In the genomic region with DNA sequence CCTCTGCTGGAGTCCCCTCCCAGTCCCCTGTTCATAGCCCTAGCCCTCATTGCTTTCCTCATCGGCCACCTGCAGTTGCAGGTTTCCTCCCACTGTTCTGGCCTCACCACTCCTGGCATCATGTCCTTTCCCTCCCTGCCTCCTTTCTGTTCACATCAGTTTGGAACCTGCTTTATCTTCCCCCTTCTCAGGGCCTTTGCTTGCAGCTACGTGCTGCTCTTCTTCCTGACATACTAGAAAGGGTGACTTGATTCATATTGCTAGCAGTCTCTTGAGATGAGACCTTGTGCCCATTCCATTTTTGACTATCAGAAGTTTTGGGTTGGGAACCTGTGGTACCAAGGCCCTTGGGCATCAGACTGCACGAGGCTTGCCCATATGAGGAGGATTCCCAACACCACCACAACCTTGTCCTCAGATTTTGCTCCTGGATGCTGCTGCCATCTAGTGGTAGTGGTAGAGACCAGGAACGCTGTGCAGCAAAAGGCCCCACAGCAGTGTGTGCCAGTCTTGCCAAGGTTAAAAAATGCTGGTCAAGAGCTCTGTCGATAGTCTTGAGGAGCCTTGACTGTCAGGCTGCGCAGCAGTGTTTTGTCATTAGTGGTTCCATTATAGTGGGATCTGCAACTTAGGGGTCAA, we compare ENCODE assay signal across 8 mouse cellular contexts. TPM values are rescaled to one million over a fixed set of nuclear protein-coding genes. Genes with fewer than 3 reads are reported as not detected.
A peak's percentile ranks its signal among the peaks of the same experiment; 100 is the strongest.
DNase-seq lines count a peak whose midpoint lies in the region; ATAC-seq and TF ChIP-seq lines count a peak whose summit lies in the region.

No protein-coding gene starts in this region.

- TF ChIP-seq CTCF in lung, embryonic 14.5 days (IDR thresholded peaks at IDR 0.05; ENCODE audit: low read depth) = peak; percentile 82

- DNase-seq in adrenal gland, adult (ENCODE audit: inconsistent age in 2 of 2, low spot score in 1 of 2) = peak; percentile 78 to 93
- DNase-seq in adrenal gland, postnatal 4 days (ENCODE audit: low spot score in 2 of 2) = no peak
- peak; percentile 46 for DNase-seq in liver
- DNase-seq in adrenal gland, postnatal 25 days = peak; percentile 60
- peak; percentile 77 for DNase-seq in heart, embryonic 10.5 days (ENCODE audit: low spot score)
- DNase-seq in lung, embryonic 14.5 days = peak; percentile 71
- peak; percentile 68 for DNase-seq in testis, postnatal 10 days (ENCODE audit: low spot score)

- no peak overlapping the region for H3K4me2 ChIP-seq in liver, embryonic 12.5 days
- H3K4me2 ChIP-seq in lung, embryonic 14.5 days = no peak overlapping the region

- peaks cover 39% of the 10 kb centered on the region for H3K4me1 ChIP-seq in liver, embryonic 12.5 days
- peaks cover 22% of the 10 kb centered on the region for H3K4me1 ChIP-seq in heart, embryonic 10.5 days
- H3K4me1 ChIP-seq in lung, embryonic 14.5 days (ENCODE audit: insufficient read depth) = no peaks in the 10 kb centered on the region; the same call in 1 of the 2 replicates

- H3K9ac ChIP-seq in liver, embryonic 12.5 days = no peak overlapping the region
- H3K9ac ChIP-seq in lung, embryonic 14.5 days = no peak overlapping the region

- 69% methylated on average over 6 of the region's 6 CpGs for WGBS in liver, embryonic 12.5 days (ENCODE audit: insufficient replicate concordance)
- 72% methylated on average over 6 of the region's 6 CpGs for WGBS in heart, embryonic 10.5 days
- WGBS in lung, embryonic 14.5 days = 69% methylated on average over 6 of the region's 6 CpGs

- no peaks in the 10 kb centered on the region for H3K9me3 ChIP-seq in liver, embryonic 12.5 days (replicated peaks)
- H3K9me3 ChIP-seq in heart, embryonic 10.5 days = no peaks in the 10 kb centered on the region
- H3K9me3 ChIP-seq in lung, embryonic 14.5 days (ENCODE audit: low read depth, low read length) = no peaks in the 10 kb centered on the region

- H3K27me3 ChIP-seq in liver, embryonic 12.5 days (replicated peaks) = 0 out of 2 replicates have a peak, but pooled peaks cover 2% of the 10 kb centered on the region
- peaks cover 4% of the 10 kb centered on the region for H3K27me3 ChIP-seq in heart, embryonic 10.5 days (ENCODE audit: insufficient read depth, poor library complexity, severe bottlenecking)
- H3K27me3 ChIP-seq in lung, embryonic 14.5 days (ENCODE audit: insufficient read depth, low read length) = no peaks in the 10 kb centered on the region

- H3K36me3 ChIP-seq in liver, embryonic 12.5 days = peaks cover 78% of the 10 kb centered on the region
- peaks cover 72% of the 10 kb centered on the region for H3K36me3 ChIP-seq in heart, embryonic 10.5 days
- H3K36me3 ChIP-seq in lung, embryonic 14.5 days (ENCODE audit: insufficient read depth) = peaks cover 77% of the 10 kb centered on the region

- no peak for ATAC-seq in liver, embryonic 12.5 days
- ATAC-seq in lung, embryonic 14.5 days (ENCODE audit: insufficient read depth) = no peak

- H3K27ac ChIP-seq in liver, embryonic 12.5 days = no peak overlapping the region
- no peak overlapping the region for H3K27ac ChIP-seq in heart, embryonic 10.5 days
- no peak overlapping the region for H3K27ac ChIP-seq in lung, embryonic 14.5 days (ENCODE audit: low read depth)

- H3K4me3 ChIP-seq in liver, embryonic 12.5 days = no peak overlapping the region
- H3K4me3 ChIP-seq in heart, embryonic 10.5 days = no peak overlapping the region
- no peak overlapping the region for H3K4me3 ChIP-seq in lung, embryonic 14.5 days (ENCODE audit: low read depth, low read length)

RNA-seq across cellular contexts. Expression of gene Leng9, which starts 4.5 kb away (rescaled TPM):
- total RNA-seq in adrenal gland, postnatal 4 days (2021) = 1 to 10 TPM; 8.2 to 9.3 TPM
- 1.2 and 1.5 TPM in 2 replicates for polyA plus RNA-seq in liver, embryonic 12.5 days (2016; fragmentation: Nextera tagmentation; extraction: Ambion mirVana)
- 11.5 and 12.2 TPM in 2 replicates for total RNA-seq in adrenal gland, postnatal 25 days (2021)
- 1.8 and 2.2 TPM in 2 replicates for polyA plus RNA-seq in heart, embryonic 10.5 days (2016; fragmentation: Nextera tagmentation; extraction: Ambion mirVana)
- polyA plus RNA-seq in lung, embryonic 14.5 days (2014; fragmentation: Nextera tagmentation; extraction: Ambion mirVana) = 2.3 and 2.6 TPM in 2 replicates

RNA-seq across cellular contexts. Expression of gene Leng8, which starts 8.8 kb away (rescaled TPM):
- total RNA-seq in adrenal gland, postnatal 4 days (2021) = 100 to 1,000 TPM; 209 to 212 TPM
- polyA plus RNA-seq in liver, embryonic 12.5 days (2016; fragmentation: Nextera tagmentation; extraction: Ambion mirVana) = 39.3 and 44.5 TPM in 2 replicates
- total RNA-seq in adrenal gland, postnatal 25 days (2021) = 131 and 169 TPM in 2 replicates
- polyA plus RNA-seq in heart, embryonic 10.5 days (2016; fragmentation: Nextera tagmentation; extraction: Ambion mirVana) = 72.6 and 75.1 TPM in 2 replicates
- polyA plus RNA-seq in lung, embryonic 14.5 days (2014; fragmentation: Nextera tagmentation; extraction: Ambion mirVana) = 44.6 and 51.2 TPM in 2 replicates

RNA-seq across cellular contexts. Expression of gene Cdc42ep5, which starts 19.0 kb away (rescaled TPM):
- total RNA-seq in adrenal gland, postnatal 4 days (2021) = 10 to 100 TPM; 51.6 to 53.5 TPM
- polyA plus RNA-seq in liver, embryonic 12.5 days (2016; fragmentation: Nextera tagmentation; extraction: Ambion mirVana) = 10.5 TPM in 2 replicates
- 42.7 and 45.5 TPM in 2 replicates for total RNA-seq in adrenal gland, postnatal 25 days (2021)
- 27.4 and 35.7 TPM in 2 replicates for polyA plus RNA-seq in heart, embryonic 10.5 days (2016; fragmentation: Nextera tagmentation; extraction: Ambion mirVana)
- polyA plus RNA-seq in lung, embryonic 14.5 days (2014; fragmentation: Nextera tagmentation; extraction: Ambion mirVana) = 33.3 and 37.5 TPM in 2 replicates

RNA-seq across cellular contexts. Expression of gene Ttyh1, which starts 26.5 kb away (rescaled TPM):
- total RNA-seq in adrenal gland, postnatal 4 days (2021) = 10 to 100 TPM; 13.7 to 19.0 TPM
- 0.48 and 0.77 TPM in 2 replicates for polyA plus RNA-seq in liver, embryonic 12.5 days (2016; fragmentation: Nextera tagmentation; extraction: Ambion mirVana)
- total RNA-seq in adrenal gland, postnatal 25 days (2021) = 2.0 and 2.3 TPM in 2 replicates
- 0.54 and 0.83 TPM in 2 replicates for polyA plus RNA-seq in heart, embryonic 10.5 days (2016; fragmentation: Nextera tagmentation; extraction: Ambion mirVana)
- polyA plus RNA-seq in lung, embryonic 14.5 days (2014; fragmentation: Nextera tagmentation; extraction: Ambion mirVana) = 2.1 and 2.6 TPM in 2 replicates

Comparison
In these comparisons a context has a peak if more than half of its experiments do, and no peak if none do; other contexts are left out.
1. DNase-seq: peak in adrenal gland, adult (2 of 2), liver (single experiment), adrenal gland, postnatal 25 days (single experiment), heart, embryonic 10.5 days (single experiment), lung, embryonic 14.5 days (single experiment) and testis, postnatal 10 days (single experiment); none in adrenal gland, postnatal 4 days (0 of 2).